Mouse (Mus musculus) left cerebral cortex, adult 11 months (tissue): Measurements from ENCODE around the gene Asf1b.
"Not testable (repeated sequence)": the region's sequence is repeated elsewhere in the genome, so short reads cannot be mapped to it uniquely, and the experiment has no call there.

ENCODE experiments used
- DNase-seq: peaks from one replicate; pipeline ENCODE4 v3.0.0; 2022; ENCODE audit warnings: low spot score

The Asf1b gene

DNA sequence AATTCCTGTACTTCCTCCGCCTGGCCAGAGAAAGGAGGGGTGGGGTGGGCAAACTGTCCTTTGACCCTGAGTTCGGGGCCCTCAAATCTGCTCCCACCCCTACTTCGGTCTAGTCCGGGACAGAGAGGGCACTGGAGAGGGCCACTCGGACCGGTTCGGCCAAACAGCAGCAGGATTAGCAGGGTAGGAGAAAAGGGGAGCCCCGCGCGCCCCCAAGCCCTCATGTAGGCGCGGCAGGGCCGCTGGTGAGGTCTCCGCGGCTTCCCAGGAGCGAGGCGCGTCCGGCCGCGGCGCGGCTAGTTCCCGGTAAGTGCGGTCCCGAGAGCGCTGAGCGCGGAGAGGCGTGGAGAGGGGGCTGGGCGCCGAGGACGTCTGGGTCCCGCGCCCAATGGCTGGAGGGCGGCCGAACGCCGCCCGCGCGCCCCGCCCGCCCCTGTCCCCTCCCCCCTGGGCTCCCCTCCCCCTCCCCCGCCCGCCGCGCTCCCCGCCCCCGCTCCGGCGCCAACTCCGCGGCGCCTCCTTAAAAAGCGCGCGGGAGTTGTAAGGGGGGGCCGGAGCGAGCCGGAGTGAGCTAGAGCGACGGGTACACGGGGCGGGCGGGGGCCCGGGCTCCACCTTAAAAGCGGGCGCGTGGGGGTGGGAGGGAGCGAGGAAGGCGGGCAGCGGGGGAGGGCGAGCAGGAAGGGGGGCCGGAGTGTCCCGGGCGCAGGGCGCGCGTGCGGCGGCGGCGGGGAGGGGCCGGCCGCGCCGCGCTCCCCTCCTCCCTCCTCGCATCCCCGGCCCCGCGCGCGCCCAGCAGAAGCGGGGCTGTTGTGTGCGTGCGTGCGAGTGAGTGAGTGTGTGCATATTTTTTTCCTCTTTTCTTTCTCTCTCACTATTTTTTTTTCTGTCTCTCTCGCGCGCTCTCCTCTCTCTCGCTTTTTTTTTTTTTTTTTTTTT, 41.5 kb downstream of the Asf1b start:
- DNase-seq, result peak; percentile 67

DNA sequence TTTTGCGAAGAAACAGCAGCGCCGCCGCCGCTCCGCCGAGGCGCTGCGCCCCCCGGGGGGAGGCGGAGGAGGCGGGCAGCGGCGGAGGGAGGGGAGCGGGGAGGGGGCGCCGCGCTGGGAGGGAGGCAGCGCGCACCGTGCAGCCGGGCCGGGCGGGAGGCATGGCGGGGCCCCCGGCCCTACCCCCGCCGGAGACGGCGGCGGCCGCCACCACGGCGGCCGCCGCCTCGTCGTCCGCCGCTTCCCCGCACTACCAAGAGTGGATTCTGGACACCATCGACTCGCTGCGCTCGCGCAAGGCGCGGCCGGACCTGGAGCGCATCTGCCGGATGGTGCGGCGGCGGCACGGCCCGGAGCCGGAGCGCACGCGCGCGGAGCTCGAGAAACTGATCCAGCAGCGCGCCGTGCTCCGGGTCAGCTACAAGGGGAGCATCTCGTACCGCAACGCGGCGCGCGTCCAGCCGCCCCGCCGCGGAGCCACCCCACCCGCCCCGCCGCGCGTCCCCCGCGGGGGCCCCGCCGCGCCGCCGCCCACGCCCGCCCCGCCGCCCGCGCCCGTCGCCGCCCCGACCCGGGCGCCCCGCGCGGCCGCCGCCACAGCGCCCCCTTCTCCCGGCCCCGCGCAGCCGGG, 42.3 kb downstream of the Asf1b start, which contains the start of gene Samd1:
Gene Samd1 (plus strand): TSS at position 162 of the 631 bp plus-strand sequence.
- no peak for DNase-seq

DNA sequence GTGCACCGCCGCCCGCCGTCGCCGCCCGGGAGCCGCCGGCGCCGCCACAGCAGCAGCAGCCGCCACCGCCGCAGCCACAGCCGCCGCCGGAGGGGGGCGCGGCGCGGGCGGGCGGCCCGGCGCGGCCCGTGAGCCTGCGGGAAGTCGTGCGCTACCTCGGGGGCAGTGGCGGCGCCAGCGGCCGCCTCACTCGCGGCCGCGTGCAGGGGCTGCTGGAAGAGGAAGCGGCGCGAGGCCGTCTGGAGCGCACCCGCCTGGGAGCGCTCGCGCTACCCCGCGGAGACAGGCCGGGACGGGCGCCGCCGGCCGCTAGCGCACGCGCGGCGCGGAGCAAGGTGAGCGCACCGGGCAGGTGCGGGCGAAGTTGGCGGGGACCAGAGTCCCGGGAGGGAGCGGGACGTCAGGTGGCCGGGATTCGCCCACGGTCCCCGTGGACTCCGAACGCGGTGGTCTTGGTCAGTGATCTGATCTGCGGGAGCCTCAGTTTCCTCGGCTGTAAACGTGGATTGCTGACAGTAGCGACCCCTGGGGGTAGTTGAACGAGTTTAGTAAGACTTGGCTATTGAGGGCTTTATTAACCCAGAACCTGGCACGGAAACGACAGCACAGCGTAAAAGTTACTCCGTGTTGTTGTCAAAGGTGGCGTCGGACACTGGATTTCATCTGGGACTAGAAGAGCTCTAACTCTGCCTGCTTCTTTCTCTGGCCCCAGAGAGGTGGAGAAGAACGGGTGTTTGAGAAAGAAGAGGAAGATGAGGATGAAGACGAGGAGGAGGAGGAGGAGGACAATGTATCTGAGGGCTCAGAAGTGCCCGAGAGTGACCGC, 43.1 kb downstream of the Asf1b start:
- no peak for DNase-seq

DNA sequence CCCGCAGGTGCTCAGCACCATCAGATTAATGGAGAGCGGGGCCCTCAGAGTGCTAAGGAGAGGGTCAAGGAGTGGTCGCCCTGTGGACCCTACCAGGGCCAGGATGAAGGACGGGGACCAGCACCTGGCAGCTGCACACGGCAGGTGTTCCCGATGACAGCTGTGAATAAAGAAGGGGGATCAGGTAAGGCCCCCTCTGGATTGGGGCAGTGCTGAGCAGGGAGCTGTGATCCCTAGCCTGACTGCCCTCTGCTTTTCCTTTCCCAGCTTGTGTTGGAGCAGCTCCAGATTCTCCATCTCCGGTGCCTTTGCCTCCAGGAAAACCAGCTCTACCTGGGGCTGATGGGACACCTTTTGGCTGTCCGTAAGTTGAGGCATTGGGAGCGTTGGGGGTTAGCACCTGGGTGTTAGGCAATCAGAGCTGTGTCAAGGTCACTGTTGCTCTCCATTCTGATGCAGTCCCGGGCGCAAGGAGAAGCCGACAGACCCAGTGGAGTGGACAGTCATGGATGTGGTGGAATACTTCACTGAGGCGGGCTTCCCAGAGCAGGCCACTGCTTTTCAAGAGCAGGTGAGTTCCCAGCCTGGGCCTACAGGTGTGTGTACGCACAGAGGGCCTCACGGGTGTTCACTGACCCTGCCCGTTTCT, 43.9 kb downstream of the Asf1b start:
- DNase-seq, result no peak

- no peak for DNase-seq
Measured at GRCm38 (mm10) chr8:83999825-84000224, 44.5 kb downstream of the Asf1b start.

DNA sequence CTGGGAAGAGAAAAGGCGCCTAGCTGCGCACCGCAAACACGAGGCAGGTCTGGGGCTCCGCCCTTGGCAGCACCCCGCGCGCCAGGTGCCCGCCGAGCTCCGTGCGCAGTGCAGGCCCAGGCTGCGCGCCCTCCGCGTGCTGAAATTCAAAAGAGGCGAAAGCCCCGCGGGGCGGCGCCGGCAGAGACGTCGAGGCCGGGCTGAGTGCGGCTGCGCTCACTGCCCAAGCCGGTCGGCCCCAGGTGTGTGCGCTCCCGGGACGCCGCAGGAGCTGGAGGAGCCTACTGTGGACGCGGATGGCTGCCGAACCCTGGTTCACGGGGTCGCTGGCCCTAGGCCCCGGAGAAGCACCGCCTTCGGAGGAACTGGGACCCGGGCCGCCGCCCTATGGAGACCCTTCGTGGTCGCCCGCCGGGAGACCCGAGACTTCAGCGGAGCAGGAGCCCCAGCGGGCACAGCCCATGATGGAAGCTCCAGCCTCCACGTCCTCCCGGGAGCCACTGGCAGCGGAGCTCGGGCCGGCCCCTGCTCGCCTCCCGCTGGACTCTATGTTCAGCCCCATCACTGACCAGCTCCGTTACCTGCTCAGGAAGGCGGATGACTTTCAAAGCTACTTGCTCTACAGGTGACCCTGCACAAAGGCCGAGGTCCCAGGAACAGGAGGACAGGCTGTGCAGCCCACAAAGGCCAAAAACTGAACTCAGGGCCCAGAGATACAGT, 46.1 kb downstream of the Asf1b start, which contains the start of gene 1700067K01Rik:
Gene 1700067K01Rik (plus strand): TSS at position 222 of the 720 bp plus-strand sequence.
- no peak for DNase-seq

DNA sequence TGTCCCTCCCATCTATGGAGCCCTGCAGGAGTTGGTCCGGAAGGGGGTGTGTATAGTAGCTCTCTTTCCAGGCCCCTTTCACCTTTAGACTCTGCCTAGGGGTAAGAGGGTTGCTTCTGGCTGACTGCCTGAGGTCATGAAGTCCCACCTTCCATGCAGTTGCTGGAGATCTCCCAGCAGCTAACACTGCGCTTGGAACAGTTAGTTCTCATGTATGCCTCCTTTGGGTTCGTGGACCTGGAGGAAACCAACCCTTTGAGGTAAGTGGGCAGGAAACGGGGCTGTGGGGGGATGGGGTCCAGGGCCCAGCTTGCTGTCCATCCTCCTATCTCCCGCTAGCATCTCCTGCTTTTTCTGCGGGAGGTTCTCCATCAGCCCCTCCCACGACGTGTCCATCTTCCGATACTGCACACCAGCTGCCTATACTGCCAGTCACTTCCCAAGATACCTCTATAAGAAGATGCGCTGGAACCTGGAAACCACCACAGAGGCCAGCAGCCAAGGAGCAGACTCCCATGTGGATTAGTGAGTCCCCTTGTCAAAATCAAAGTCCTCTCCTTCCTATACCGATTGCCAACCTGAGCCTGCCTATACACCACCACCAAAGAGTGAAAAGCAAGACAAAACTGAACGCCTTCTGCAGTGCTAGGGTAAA, 47.8 kb downstream of the Asf1b start:
- DNase-seq, result no peak

- DNase-seq, result no peak
Measured at GRCm38 (mm10) chr8:84003612-84004246, 48.4 kb downstream of the Asf1b start.

GRCm38 (mm10) chr8:84004533-84005201, 49.4 kb downstream of the Asf1b start:
- DNase-seq, result peak; percentile 87

GRCm38 (mm10) chr8:84005502-84005901, 50.2 kb downstream of the Asf1b start:
- DNase-seq, result not testable (repeated sequence)

DNA sequence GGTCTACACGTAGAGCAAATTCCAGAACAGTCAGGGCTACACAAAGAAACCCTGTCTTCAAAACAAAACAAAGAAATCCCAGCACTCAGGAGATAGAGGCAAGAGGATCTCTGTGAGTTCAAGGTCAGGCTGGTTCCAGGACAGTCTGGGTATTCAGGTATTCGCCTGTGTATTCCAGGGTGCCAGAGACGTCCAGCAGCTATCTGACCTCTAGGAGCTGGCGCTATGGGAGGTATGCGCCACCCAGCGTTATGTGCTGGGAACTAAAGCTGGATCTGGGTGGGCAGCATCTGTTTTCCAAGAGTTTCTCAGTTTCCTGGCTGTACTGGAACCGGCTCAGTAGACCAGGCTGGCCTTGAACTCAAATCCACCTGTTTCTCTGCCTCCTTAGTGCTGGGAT, 53.1 kb downstream of the Asf1b start:
- no peak for DNase-seq

DNA sequence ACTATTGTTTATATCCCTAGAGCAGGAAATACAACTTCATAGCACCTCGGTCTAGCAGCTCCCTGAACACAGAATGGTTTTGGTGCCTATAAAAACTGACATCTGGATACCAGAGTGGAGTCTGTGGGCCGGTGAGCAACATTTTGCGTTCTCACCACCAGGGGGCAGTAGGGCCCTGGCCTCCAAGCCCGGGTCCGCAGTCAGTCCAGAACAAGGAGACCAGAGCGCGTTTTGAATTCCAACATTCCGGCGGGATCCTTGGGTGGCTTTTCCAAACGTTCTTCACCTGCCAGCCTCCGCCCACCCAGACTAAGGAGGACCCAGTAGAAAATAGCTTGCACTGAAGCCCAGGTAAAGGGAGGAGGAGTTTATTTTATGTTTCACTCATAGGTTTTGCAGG, 54.6 kb downstream of the Asf1b start:
- DNase-seq, result peak; percentile 71

- no peak for DNase-seq
Measured at GRCm38 (mm10) chr8:84010625-84011611, 55.6 kb downstream of the Asf1b start.

- no peak for DNase-seq
Measured at GRCm38 (mm10) chr8:84011705-84012498, 56.6 kb downstream of the Asf1b start, which contains the start of gene 2210011C24Rik. Gene 2210011C24Rik (minus strand): TSS chr8:84012171.

DNA sequence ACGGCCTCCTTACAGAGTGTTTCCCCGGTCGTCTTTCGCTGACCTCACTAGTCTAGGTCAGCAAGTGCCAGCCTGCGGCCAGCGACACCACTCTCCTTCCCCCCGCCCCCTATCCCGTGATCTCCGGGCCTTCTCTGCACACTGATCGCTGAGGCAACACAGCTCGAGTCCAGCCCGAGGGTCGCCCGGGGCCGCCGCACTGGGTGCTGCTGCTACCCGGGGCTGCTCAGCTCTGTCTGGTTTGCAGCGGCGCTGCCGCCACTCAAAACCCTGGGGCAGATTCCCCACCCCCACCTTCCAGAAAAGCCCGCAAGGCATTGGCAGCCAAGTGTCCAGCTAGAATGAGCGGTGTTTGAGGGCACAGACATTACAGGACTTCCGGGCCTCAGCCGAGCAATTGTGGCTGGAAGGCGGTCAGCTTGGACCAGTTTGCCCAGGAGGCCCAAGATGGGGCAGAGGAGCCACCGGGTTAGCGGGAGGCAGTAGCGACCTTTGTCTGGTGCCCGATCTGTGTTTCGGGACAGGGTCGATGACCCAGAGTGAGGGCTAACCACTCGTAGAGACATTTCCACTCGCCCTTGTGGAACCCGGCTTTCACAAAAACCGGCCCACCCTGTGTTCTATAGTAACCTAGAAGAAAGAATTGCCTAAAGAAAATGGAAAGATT, 57.3 kb downstream of the Asf1b start:
- no peak for DNase-seq

GRCm38 (mm10) chr8:84015833-84016232, 60.5 kb downstream of the Asf1b start:
- DNase-seq, result no peak

DNA sequence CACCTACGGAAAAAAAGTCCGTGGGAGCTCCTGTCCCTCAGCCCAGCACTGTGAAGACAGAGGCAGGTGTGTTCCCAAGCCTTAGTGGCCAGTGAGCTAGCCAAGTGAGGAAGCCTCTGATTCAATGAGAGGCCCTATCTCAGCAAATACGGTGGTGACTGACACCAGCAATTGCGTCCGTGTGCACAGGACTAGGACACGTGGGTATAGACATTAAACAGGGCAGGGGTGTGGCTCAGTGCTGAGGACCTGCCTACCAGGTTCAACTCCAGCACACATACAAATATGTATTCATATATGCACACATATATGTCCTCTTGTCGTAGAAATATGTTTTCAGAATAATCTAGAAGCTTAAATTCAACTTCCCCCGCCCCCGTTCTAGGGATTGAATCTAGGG, 64.4 kb downstream of the Asf1b start:
- DNase-seq, result no peak
